Mouse (Mus musculus): Measurements from ENCODE around the gene Asah2.

GRCm38 (mm10) chr19:32092358-32092757 is 15.7 kb downstream of the Asah2 start:
- TF ChIP-seq CTCF (IDR thresholded peaks at IDR 0.05; ENCODE audit: borderline replicate concordance, control insufficient read depth, extremely low read depth, insufficient read depth, low read length, poor library complexity) (no peak), POLR2A (IDR thresholded peaks at IDR 0.05; ENCODE audit: control insufficient read depth, extremely low read depth, insufficient read depth, low read length, poor library complexity) (no peak)

Data from thymus, adult 2 months (tissue).